Mouse (Mus musculus) right cerebral cortex, postnatal 14 days (tissue): ENCODE data around the gene Gm45623.

Experiments used
- DNase-seq: peaks from one replicate; pipeline ENCODE4 v3.0.0; 2022

The Gm45623 gene

GRCm38 (mm10) chr13:56753192-56753951 is at the start of gene Gm45623:
Gm45623 (minus strand) TSS chr13:56753827.
- no peak for DNase-seq

GRCm38 (mm10) chr13:56797459-56797858 is 43.8 kb upstream of the Gm45623 start:
- DNase-seq: no peak

GRCm38 (mm10) chr13:56795501-56795900 is 41.9 kb upstream of the Gm45623 start:
- no peak for DNase-seq

GRCm38 (mm10) chr13:56794441-56794840 is 40.8 kb upstream of the Gm45623 start:
- DNase-seq: no peak

DNA sequence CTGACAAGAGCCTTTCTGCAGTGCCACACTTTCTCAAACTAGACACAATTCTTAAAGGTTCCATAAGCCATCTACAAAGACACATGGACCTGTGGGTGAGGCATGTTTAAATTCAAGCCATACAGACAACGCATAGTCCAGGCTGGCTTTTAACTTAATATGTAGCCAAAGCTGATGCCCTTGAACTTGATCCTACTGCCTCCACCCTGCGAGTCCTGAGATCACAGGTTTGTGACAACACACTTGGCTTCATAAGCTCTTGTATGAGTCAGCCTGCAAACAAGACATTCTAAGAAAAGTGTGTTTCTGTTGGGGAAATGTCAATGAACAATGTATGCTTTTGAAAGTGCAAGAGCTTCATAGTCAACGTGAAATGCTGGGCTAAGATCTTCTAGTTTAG is 39.2 kb upstream of the Gm45623 start:
- no peak for DNase-seq

- no peak for DNase-seq
Measured at GRCm38 (mm10) chr13:56790683-56791082, 37.1 kb upstream of the Gm45623 start.

DNA sequence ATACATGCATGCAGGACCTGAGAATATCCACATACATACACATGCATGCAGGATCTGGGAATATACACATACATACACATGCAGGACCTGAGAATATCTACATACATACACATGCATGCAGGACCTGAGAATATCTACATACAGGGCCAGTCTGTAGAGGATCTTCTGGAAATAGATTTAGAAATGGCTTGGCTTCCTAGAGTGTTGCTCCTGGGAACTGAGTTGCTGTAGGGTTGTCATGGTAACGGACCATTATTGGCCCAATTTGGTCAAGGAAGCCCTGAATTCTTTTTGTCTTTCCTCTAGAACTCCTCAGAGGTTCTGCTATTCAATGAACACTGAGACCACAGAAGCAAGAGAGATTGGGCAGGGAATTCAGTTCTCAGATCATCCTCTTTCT is 29.0 kb upstream of the Gm45623 start:
- DNase-seq: no peak

- no peak for DNase-seq
Measured at GRCm38 (mm10) chr13:56781697-56782096, 28.1 kb upstream of the Gm45623 start.

DNA sequence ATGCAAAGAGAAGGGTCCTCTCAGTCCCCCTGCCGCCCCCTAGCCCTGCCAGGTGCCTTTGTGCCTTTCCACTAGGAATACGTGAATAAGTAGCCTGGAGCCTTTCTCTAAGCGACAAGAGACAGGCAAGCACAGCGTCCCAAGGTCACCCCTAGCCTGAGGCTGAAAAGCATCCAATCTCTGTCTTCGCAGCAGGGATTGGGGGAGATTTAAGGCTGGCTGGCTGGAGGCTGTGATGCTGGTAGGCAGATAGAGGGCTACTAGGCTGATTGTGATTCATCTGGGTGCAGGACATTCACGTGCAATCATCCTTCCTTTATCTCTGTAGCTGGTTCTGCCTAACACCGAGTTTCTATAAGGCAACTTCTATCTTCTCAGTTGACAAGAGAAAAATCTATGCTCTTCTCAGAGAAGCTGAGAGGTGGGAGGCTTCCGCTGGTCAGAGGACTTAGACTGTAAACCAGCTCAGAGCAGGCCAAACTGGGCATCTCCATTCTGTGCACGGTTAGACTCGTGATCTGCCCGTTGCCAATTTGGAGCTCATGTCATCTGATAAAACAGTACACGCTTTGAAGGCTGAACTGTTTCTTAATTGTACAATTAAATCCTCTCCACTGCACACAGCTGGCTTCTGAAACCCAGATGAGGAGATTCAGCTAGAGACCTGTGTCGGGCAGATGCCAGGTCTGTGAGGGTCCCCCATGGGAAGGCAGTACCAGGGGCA is 27.3 kb upstream of the Gm45623 start:
- no peak for DNase-seq

GRCm38 (mm10) chr13:56774304-56774703 is 20.7 kb upstream of the Gm45623 start:
- no peak for DNase-seq

- no peak for DNase-seq
Measured at GRCm38 (mm10) chr13:56773262-56773870, 19.7 kb upstream of the Gm45623 start.

DNA sequence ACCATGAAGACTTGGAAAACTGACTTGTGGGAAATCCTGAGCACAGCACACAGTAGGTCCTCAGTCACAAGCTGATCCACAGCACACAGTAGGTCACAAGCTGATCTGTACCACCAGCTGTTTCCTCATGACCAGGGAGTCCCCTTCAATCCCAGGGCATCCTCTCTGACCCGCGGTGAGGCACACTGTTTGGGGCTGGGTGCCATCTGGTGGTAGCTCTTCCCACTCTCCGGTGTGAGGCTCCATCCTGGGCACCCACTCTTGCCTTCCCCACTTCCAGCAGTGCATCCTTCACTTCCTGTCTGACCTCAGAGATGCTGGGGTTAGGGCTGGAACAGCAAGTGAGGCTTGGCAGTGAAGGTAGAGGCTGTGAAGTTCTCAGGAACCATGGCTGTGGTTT is 19.0 kb upstream of the Gm45623 start:
- no peak for DNase-seq

- no peak for DNase-seq
Measured at GRCm38 (mm10) chr13:56770786-56771185, 17.2 kb upstream of the Gm45623 start.

DNA sequence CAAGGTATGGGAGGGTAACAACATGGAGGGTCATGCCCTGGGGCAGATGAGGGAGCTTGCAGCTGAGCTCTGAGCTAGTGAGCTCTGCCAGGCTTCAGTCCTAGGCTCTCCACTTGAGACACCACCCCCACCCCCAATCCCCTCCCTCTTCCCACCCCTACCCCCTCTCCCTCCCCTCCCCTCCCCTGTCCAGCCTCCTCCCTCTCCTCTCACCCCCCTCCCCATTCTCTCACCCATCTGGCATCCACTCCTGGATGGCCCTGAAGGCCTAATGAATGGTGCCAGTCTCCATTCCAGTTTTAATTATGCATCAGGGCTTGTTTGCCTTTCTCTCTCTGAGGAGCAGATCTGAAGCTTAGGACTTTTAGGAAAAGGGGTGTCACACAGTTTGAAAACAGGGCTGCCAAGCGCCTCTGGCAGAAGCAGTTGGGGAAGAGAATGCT is 16.5 kb upstream of the Gm45623 start:
- DNase-seq: no peak

DNA sequence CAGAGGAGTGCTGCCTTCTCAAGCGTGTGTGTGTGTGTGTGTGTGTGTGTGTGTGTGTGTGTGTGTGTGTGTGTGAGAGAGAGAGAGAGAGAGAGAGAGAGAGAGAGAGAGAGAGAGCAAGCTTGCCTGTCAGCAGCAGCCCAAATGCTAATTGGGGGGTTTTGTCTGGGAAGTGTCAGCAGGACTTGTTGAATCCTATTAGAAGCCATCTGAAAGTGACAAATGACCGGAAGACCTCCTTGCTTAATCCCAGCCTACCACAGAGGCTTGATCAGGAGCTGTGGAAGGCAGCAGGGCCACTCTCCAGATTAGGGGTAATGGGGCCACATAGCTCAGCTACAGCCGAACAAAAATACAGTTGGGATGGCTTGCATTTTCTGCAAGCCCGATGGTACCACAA is 15.8 kb upstream of the Gm45623 start:
- no peak for DNase-seq

DNA sequence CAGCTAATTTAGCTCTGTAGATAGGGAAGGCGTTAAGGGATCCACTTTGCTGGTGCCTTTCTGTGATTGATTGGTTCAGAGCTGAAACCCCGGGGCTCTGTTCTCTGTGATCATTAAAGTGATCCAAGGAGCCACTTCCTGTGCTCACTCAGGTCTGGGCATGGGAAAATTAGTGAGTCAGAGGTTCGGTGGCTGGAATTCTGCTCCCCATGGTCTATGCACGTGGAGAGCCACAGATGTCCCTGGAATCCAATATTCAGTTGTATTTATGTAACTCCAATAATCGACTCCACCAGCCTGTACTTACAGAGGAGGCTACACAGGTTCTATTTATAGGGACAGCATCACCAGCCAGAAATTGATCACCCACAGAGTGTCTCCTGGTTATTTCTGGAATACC is 12.6 kb upstream of the Gm45623 start:
- DNase-seq: no peak

DNA sequence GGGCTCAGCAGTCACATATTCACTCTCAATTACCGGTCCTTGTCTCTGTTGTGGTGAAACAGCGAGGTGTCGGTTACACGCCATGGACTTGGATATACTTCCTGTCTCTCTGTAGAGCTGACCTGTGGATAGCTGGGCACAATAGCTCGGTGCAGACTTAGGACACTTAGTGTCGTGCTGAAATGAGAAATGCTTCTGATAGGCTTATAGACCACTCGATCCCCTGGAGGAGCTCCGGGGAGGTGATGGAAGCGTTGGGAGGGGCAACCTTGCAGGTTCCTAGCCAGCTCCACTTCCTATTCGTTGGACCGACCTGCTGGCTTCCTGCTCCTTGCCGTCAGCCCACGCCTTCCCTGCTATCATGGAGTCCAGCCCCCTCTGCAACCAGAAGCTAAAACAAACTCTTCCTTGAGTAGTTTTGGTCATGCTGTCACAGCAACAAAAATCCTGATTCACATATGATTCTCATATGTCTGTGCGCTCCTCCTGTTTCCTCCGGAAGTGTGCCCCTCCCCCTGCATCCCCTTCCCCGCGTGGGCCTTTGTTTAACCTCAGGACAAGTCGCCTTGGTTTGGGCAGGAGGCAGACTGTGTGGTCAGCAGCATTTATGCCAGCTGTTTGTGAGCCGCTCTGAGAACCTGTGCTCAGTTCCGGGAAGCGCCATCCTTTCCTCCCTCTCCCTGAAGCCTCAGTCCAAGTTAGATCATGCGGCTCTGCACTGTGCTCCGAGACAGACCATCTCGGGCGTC is 11.8 kb upstream of the Gm45623 start:
- DNase-seq: no peak

- no peak for DNase-seq
Measured at GRCm38 (mm10) chr13:56762446-56763229, 9.0 kb upstream of the Gm45623 start.

DNA sequence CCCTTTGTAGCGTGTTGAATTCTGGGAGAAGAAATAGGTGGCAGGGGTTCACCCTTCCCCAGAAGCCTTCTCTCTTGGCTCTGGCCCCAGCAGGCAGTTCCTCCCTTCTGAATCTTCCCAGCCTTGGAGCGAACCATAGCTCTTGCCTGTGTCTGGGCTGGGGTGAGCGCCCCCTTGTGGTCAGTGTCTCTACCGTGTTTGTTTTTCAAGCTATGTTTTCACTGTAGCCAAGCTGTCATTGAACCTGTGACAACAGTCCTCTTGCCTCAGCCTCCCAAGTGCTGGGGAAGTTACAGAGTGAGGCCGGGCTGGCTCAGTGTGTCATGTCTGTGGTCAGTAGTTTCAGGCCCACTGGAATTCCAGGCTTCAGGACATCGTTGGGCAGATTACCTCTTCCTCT is 4.9 kb upstream of the Gm45623 start:
- DNase-seq: peak; percentile 80

DNA sequence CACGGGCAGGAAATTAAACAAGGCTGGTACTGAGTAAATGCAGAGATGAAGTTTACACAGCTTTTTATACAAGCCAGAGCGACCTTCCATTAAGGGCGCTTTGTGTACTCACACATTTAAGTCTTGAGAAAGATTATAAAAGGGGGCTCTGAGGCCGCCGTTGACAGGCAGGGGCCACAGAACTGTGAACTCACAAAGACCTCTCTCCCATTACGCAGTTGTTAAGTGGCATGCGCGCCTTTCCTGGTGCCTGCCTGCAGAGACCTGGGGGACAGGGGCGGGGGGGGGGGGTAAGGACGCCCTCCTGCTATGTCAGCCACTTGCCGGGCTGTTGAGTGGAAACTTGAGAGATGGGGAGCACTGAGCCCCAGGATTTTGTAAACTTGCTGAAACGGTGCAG is 3.6 kb upstream of the Gm45623 start:
- DNase-seq: no peak

GRCm38 (mm10) chr13:56755871-56756270 is 2.2 kb upstream of the Gm45623 start:
- DNase-seq: peak; percentile 55

DNA sequence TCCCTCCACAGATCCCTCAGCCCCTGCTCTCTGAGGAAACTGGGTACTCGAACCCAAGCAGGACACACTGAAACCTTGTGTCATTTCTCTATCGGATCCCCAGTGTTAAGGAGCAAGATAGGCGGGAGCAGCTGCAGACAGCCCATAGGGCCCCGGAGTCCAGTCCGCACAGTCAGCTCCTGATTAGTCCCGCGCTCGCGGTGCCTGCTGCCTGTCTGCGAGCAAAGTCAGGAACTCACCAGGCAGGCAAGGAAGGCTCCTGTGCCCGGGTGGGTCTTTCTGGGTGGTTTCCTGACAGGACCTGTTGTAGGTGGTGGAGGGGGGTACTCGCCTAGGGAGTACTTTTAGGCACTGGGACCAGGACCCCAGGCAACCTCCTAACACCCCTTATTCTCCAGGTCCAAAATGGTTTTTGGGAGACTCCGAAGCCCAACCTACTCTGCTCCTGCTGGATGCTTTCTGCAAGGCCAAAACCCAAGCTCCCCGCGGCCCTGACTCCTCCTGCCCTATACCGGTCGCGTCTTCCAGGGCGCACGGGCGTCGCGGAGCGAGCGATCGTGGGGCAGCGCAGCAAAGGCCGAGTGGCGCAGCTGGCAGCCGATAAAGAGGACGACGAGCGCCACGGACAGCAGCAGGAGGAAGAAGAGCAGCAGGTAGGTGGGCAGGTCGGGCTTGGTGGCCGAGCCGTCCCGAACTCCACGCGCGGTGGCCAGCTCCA is 994 bp downstream of the Gm45623 start:
- no peak for DNase-seq
